Mouse (Mus musculus): ENCODE results near the gene Lama2. TPM values are rescaled to one million over a fixed set of nuclear protein-coding genes. Genes with fewer than 3 reads are reported as not detected.
"Not testable (repeated sequence)": the region's sequence is repeated elsewhere in the genome, so short reads cannot be mapped to it uniquely, and the experiment has no call there.

The Lama2 gene
- polyA plus RNA-seq, 1 experiment from 2014 or later = 5.8 TPM

GRCm38 (mm10) chr10:26948331-26948730, 671.2 kb downstream of the Lama2 start:
- ATAC-seq = no peak
- 87% methylated on average over 2 of the region's 2 CpGs for WGBS
- Histone ChIP-seq H3K9ac (ENCODE audit: low read depth, low read length) (no peak overlapping the region), H3K4me2 (ENCODE audit: low read length) (no peak overlapping the region), H3K27me3 (replicated peaks; ENCODE audit: control insufficient read depth, insufficient read depth, low read length) (no peaks in the 10 kb centered on the region), H3K36me3 (ENCODE audit: control insufficient read depth, insufficient read depth, low read length) (no peaks in the 10 kb centered on the region), H3K4me1 (ENCODE audit: control insufficient read depth, insufficient read depth, low read depth, low read length) (no peaks in the 10 kb centered on the region), H3K9me3 (ENCODE audit: control insufficient read depth, low read length) (no peaks in the 10 kb centered on the region), H3K4me3 (ENCODE audit: low read length) (no peak overlapping the region), H3K27ac (ENCODE audit: low read depth, low read length) (no peak overlapping the region)

GRCm38 (mm10) chr10:26939549-26939948, 680.0 kb downstream of the Lama2 start:
- H3K4me3 ChIP-seq (ENCODE audit: low read length) = no peak overlapping the region
- H3K9ac ChIP-seq (ENCODE audit: low read depth, low read length) = no peak overlapping the region
- 61% methylated on average over 1 of the region's 1 CpGs for WGBS
- no peaks in the 10 kb centered on the region for H3K4me1 ChIP-seq (ENCODE audit: control insufficient read depth, insufficient read depth, low read depth, low read length)
- ATAC-seq = no peak
- H3K9me3 ChIP-seq (ENCODE audit: control insufficient read depth, low read length) = no peaks in the 10 kb centered on the region
- no peak overlapping the region for H3K27ac ChIP-seq (ENCODE audit: low read depth, low read length)
- H3K4me2 ChIP-seq (ENCODE audit: low read length) = no peak overlapping the region
- H3K27me3 ChIP-seq (replicated peaks; ENCODE audit: control insufficient read depth, insufficient read depth, low read length) = no peaks in the 10 kb centered on the region
- H3K36me3 ChIP-seq (ENCODE audit: control insufficient read depth, insufficient read depth, low read length) = no peaks in the 10 kb centered on the region

DNA sequence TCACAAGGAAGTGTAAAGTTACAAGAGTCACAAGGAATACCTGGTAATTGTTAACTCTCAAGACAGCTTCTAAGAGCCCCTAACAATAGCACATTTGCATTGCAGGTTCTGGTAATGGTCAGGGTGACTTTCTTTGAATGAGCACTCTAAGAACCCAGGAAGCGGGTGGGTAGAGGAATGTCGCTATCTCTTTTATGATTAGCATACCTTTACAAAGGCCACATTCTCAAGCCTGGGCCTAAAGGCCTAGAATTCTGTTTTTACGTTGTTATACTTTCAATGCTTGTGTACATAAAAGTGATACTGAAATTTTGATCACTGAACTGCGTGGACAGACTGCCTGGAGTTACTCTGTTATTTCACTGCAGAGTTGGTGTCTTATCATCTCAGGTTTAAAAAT, 681.1 kb downstream of the Lama2 start:
- not testable (repeated sequence) for H3K27ac ChIP-seq (ENCODE audit: low read depth, low read length); H3K27me3 ChIP-seq (replicated peaks; ENCODE audit: control insufficient read depth, insufficient read depth, low read length); H3K4me3 ChIP-seq (ENCODE audit: low read length); H3K9ac ChIP-seq (ENCODE audit: low read depth, low read length); H3K36me3 ChIP-seq (ENCODE audit: control insufficient read depth, insufficient read depth, low read length); H3K4me1 ChIP-seq (ENCODE audit: control insufficient read depth, insufficient read depth, low read depth, low read length); ATAC-seq; H3K9me3 ChIP-seq (ENCODE audit: control insufficient read depth, low read length); H3K4me2 ChIP-seq (ENCODE audit: low read length)
- 84% methylated on average over 4 of the region's 4 CpGs for WGBS

DNA sequence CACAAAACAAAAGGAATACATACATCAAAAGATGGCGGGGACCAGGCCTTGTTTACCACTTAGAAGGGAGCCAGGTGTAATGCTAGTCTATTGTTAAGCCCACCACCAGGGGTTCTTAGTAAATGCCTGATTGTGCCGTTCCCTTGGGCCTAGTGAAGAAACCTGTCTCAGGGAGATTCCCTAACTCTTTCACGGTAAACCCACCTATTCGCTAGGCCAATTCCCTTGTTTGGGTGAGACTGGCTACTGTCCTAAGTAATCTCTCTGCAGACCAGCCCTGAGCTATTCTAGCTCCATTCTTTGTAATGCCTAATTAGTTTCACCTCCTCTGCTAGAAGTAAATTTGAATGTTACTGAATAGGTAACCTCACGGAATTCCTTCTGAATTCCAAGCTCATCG, 683.5 kb downstream of the Lama2 start:
- H3K27me3 ChIP-seq (replicated peaks; ENCODE audit: control insufficient read depth, insufficient read depth, low read length); H3K36me3 ChIP-seq (ENCODE audit: control insufficient read depth, insufficient read depth, low read length); ATAC-seq; H3K27ac ChIP-seq (ENCODE audit: low read depth, low read length); H3K4me3 ChIP-seq (ENCODE audit: low read length); H3K4me2 ChIP-seq (ENCODE audit: low read length); H3K9ac ChIP-seq (ENCODE audit: low read depth, low read length); H3K4me1 ChIP-seq (ENCODE audit: control insufficient read depth, insufficient read depth, low read depth, low read length); H3K9me3 ChIP-seq (ENCODE audit: control insufficient read depth, low read length): not testable (repeated sequence)
- 89% methylated on average over 6 of the region's 6 CpGs for WGBS

All from hindbrain, embryonic 16.5 days (tissue).